Mouse (Mus musculus) thymus, postnatal 10 days (tissue): Measurements from ENCODE around the gene Zbtb22.

Experiments
- DNase-seq, 2 experiments: peaks; one replicate each; pipeline ENCODE4 v3.0.0; 2021; ENCODE audit warnings: low spot score in 2 of 2

Zbtb22 gene

DNA sequence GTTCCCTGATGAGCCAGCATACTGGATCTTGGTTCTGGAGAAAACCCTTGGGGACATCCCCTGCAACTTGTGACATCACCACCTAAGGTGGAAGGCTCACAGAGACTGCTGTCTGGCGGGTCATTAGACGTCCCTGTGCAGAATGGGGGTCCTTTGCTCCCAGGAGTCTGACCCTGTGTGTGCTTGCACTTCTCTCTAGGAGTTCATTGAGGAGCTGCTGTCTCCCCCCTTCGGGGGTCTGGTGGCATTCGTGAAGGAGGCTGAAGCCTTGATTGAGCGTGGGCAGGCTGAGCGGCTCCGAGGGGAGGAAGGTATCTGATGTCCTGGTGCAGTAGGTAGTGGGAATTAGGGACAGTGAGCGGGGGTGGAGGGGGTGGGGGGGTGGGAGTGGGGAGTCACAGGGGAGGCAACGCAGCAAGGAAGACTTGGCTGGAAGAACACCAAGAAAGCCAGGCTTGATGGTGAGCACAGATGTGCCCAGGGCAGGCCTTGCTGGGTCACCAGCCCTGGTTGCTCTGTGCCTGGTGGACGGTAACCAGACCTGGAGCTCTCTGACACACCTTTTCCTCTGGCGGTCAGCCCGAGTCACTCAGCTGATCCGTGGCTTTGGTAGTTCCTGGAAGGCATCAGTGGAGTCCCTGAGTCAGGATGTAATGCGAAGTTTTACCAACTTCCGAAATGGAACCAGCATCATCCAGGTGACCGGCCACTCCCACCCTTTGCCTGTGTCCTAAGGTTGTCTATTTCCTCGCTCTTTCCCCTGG, 49.6 kb downstream of the Zbtb22 start:
- DNase-seq, result no peak

DNA sequence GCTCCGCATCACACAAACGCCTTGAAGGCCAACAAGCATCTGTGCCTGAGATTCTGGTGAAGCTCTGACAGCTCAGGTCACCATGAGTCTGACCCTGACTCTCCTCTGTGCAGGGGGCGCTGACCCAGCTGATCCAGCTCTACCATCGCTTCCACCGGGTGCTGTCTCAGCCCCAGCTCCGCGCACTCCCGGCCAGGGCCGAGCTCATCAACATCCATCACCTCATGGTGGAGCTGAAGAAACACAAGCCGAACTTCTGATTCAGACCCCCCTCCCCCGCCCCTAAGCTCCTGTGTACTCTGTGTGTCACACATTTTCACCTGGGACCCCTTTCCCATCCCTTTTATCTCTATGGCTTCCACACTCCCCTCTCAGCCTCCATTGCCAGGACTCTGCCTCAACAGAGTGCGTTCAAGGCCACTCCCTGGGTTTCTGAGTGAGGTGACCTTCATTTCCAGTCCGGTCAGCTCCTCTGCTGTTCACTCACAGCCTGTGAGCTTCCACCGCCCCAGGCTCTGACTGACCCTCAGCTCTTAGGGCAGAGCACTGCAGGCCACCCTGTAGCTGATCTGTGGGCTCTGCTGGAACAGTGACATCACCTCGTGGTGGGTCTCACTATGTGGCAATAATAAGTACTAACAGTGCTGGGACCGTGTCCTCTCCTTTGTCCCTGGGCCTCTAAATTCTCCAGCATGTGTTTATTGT, 50.3 kb downstream of the Zbtb22 start:
- no peak for DNase-seq

DNA sequence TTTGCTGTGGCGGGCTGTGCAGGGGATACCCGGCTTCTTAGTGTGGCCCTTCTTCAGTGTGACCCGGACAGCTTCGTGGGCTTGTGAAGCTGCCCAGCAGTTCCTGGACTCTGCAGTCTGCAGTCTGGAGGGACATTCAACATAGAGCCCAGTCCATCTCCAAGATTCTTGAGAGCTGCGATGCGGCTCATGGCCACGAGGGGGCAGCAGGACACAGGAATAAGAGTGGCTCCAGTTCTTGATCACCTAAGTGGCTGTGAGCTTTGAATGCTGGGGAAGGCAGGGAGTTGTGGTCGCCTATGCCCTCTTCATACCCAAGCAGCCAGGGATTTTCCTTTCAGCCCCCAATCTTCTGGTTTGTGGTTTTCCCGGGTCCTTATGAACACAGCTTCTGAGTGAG, 52.8 kb downstream of the Zbtb22 start:
- peak in 1 of 2 experiments; percentile 72 for DNase-seq
